Mouse (Mus musculus) olfactory bulb, adult 2 months (tissue): ENCODE measurements around the gene Nucks1. TPM values are rescaled to one million over a fixed set of nuclear protein-coding genes. Genes with fewer than 3 reads are reported as not detected.

Experiments used
- H3K27ac ChIP-seq: fragments of 200-500 bp; 2 replicates; pipeline ENCODE4 v1.5.1; 2012; ENCODE audit warnings: low read depth, low read length; ENCODE audit not compliant: insufficient read depth
- H3K4me1 ChIP-seq: fragments of 200-500 bp; 2 replicates; pipeline ENCODE4 v1.6.1; 2012; ENCODE audit warnings: low read length; ENCODE audit not compliant: control insufficient read depth, insufficient read depth
- H3K4me3 ChIP-seq: fragments of 200-500 bp; 2 replicates; pipeline ENCODE4 v1.5.1; 2012; ENCODE audit warnings: mild to moderate bottlenecking, low read depth, low read length, moderate library complexity; ENCODE audit not compliant: insufficient read depth
- CTCF ChIP-seq: fragments of 200-500 bp; IDR thresholded peaks from 2 replicates; pipeline ENCODE4 v1.5.1; 2012; ENCODE audit warnings: low read depth, mild to moderate bottlenecking, low read length, moderate library complexity; ENCODE audit not compliant: insufficient read depth
- POLR2A ChIP-seq: fragments of 200-500 bp; IDR thresholded peaks from 2 replicates; pipeline ENCODE4 v1.6.1; 2012; ENCODE audit warnings: mild to moderate bottlenecking, low read depth, low read length, moderate library complexity; ENCODE audit not compliant: insufficient read depth
- WGBS: fragments of 180-500 bp; shearing (Covaris S2); methylation state at CpG from one replicate; pipeline ENCODE4 v1.1.7; 2018; 5-methylcytosine and 5-hydroxymethylcytosine counted together
- polyA plus RNA-seq: library from polyadenylated mRNA; stranded (reverse); fragments of >200 nt; gene quantifications from 2 replicates; pipeline ENCODE4 v1.2.4, GENCODE M21; 2012; ENCODE audit warnings: low replicate concordance; ENCODE audit not compliant: missing spikeins, insufficient read depth, insufficient read length

The Nucks1 gene
- polyA plus RNA-seq, 1 experiment: 215 TPM

DNA sequence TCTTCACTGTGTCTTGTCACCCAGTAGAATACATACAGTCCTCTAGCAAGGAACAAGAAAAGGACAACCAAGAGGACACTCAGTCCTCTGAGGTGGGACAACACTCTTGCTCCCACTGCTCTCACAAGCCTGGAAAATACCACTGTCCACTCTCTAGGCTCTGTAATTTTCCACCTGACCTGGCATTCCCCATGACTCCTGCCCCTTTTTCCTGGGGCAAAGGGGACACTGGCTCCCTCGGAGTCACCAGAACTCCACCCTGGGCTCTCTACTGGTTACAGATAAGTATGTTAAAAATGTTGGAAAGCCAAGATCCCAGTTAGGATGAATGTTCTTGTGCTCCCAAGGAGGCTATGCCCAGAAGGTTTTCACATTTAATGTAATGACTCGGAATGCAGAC, 50.7 kb downstream of the Nucks1 start:
- Histone ChIP-seq H3K4me1 (peaks cover 13% of the 10 kb centered on the region), H3K4me3 (no peak overlapping the region), H3K27ac (no peak overlapping the region)
- 70% methylated on average over 2 of the region's 2 CpGs for WGBS
- no peak for TF ChIP-seq POLR2A
- TF ChIP-seq CTCF: no peak

DNA sequence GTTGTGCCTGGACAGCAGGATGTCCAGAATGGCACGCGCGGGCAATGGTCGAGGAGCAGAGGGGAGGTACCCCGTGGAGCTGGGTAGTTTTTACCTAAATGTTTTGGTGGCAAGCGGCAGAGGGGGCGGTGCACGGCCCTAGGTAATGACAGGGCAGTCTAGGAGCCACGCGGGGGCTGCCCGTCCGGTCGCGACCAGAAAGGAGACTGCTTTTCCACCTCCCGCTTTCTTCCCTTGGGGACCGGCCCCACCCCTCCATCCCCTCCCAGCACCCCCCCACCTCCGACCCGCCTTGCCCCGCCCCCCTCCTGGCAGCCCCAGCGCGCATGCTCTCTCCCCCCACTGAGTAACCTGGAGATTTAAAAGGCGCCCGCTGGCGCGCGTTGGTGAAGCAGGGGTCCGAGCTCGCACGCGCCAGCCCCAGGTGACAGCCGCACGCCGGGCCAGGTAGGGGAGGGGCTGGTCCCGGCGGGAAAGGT, 52.3 kb downstream of the Nucks1 start, which contains the start of gene Slc45a3:
Gene Slc45a3, plus strand, starts transcription at position 362 of the 479 bp plus-strand sequence.
- Histone ChIP-seq H3K4me1 (peaks cover 13% of the 10 kb centered on the region), H3K27ac (no peak within 1 kb of the TSS), H3K4me3 (peak within 1 kb of the TSS; percentile 60)
- TF ChIP-seq POLR2A: no peak
- no peak for TF ChIP-seq CTCF
- WGBS: under 1% methylated on average over 33 of the region's 35 CpGs

DNA sequence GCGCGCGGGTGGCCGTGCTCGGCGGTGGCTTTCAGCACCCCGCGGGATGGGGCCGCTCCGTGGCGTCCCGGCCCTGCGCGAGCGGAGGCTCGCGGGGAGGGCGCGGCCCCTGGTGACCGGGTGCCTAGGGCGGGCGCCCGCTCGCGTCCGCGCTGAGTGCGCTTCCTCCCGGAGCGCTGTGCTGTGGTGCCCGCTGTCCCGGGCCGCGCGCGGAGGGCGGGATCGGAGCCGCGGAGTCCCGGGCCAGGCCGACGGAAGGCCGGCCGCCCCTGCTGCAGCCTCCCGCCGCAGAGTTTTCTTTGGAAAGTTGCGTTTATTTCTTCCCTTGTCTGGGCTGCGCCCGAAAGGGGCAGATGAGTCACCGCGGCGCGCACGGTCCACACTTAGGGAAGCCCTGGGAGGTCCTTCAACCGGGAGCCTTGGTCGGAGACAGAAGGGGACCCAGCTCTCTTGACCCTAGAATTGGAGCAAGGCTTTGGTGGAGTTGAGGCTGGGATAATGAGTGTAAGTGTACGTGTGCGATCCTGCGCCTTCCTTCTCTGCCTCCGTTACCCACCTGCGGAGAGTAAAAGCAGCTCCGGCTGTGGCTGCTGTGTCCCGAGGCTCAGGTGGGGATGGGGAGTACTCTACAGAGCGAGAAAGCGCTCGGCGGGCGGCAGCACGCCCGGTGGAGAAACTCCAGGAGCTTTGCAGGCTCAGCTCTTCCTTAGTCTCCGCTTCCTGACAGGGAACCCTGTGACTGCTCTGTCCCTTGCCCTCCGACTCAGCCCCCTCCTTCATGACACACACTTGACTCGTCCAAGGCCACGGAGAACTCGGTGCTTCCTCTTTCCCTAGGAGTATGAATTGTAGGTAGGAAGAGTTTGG, 53.0 kb downstream of the Nucks1 start:
- Histone ChIP-seq H3K27ac (no peak overlapping the region), H3K4me3 (peak overlapping the region; percentile 60), H3K4me1 (peaks cover 13% of the 10 kb centered on the region)
- WGBS: 2% methylated on average over 76 of the region's 76 CpGs
- TF ChIP-seq POLR2A (no peak), CTCF (0 out of 2 replicates have a peak, but pooled peaks have one; percentile 12)

DNA sequence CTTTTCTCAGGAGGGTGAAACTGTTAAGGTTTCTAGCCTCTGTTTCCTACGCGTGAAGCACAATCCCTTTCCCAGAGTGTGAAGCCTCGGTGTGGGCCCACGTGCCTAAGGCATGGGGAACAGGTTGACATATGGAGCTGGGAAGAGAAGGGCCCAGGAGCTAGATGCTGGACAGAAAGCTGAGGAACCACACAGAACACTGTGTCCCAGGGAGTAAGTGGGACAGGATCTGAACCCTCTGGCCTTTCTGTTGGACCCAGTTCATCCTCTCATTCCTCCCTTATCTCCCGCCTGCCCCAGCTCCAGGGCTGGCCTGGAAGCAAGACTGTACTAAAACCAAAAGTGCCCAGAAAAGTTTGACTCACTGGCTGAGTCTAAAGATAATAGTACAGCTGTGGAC, 53.8 kb downstream of the Nucks1 start:
- 69% methylated on average over 5 of the region's 5 CpGs for WGBS
- TF ChIP-seq CTCF: no peak
- Histone ChIP-seq H3K4me3 (no peak overlapping the region), H3K4me1 (peaks cover 13% of the 10 kb centered on the region), H3K27ac (no peak overlapping the region)

DNA sequence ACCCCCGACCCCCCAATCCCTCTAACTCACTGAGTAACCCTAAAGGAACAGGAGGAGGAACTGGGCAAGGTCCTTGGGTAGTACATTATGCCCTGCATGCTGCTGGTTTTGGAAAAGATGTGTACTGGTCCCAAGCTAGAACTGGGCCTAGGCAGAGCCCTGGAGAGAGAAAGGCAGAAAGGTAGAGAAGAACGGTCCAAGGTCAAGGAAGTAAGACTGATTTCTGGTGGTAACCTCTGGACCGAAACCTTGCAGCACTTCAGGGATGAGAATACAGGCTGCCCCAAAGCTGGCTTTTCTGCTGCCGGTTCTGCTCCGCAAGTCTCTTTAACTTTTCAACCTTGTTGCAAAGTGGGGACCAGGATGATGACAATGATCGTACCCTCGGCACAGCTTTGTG, 54.2 kb downstream of the Nucks1 start:
- Histone ChIP-seq H3K27ac (no peak overlapping the region), H3K4me1 (peaks cover 13% of the 10 kb centered on the region), H3K4me3 (no peak overlapping the region)
- 93% methylated on average over 7 of the region's 7 CpGs for WGBS
- TF ChIP-seq CTCF: no peak
- TF ChIP-seq POLR2A: no peak

DNA sequence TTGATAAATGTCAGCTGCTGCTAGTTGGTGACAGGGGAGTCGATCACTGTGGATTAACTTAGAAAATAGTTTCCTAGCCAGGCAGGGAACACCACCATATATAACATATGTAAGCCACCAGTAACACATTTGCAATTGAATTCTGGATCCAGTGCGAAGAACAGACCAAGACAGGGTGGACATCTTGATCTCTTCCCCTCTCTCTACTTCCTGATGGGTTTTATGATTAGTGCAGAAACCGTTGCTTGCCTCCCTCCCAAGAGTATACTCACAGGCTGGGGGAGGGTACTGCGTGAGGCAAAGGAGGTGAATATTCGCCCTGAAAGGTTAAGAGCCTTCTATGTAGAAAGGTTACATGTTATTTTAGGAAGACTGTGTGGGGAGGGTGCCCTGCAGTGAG, 55.5 kb downstream of the Nucks1 start:
- no peak overlapping the region for H3K4me3 ChIP-seq
- no peak overlapping the region for H3K27ac ChIP-seq
- no peak for TF ChIP-seq POLR2A
- no peak for TF ChIP-seq CTCF
- H3K4me1 ChIP-seq: peaks cover 13% of the 10 kb centered on the region
- WGBS: 84% methylated on average over 5 of the region's 5 CpGs

DNA sequence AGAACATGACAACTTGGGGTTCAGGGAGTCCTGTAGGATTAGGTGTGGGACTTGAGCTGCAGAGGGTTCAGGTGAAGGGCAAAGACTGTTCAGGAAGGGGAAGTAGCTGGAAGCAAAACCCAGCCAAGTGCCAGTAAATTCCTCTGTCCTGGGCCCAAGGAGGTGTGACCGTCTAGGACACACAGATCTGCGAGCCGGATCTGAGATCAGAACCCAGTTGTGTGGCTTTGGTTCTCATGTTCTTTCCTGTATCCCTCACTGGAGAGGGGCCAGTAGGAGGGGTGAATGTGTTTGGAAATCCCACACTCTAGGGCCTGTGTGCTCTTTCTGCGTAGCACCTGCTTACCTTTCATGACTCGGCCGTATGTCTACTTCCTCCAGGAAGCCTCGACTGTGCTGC, 57.0 kb downstream of the Nucks1 start:
- WGBS: 88% methylated on average over 7 of the region's 7 CpGs
- no peak overlapping the region for H3K27ac ChIP-seq
- no peak for TF ChIP-seq CTCF
- no peak for TF ChIP-seq POLR2A
- no peak overlapping the region for H3K4me3 ChIP-seq
- peaks cover 13% of the 10 kb centered on the region for H3K4me1 ChIP-seq

DNA sequence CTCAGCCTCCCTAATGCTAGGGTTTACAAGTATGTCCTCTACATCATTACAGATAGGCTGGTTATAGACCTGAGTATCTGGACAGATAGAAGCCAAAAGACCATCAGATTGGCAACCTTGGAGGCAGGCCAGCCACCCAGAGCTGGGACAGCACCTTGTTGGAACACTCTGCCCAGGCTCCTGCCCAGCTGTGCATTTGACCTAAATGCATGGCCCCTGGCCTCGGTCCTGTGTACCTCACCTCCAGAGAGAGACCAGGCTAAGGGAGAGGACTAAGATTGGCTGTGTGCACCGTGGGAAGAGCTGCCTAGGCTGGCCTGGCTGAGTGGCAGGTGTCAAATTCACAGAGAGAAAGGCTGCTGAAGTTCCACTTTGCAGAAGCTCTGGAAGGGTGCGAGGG, 58.2 kb downstream of the Nucks1 start:
- Histone ChIP-seq H3K27ac (no peak overlapping the region), H3K4me3 (no peak overlapping the region), H3K4me1 (peaks cover 2% of the 10 kb centered on the region)
- 54% methylated on average over 3 of the region's 3 CpGs for WGBS
- TF ChIP-seq POLR2A (no peak), CTCF (no peak)

DNA sequence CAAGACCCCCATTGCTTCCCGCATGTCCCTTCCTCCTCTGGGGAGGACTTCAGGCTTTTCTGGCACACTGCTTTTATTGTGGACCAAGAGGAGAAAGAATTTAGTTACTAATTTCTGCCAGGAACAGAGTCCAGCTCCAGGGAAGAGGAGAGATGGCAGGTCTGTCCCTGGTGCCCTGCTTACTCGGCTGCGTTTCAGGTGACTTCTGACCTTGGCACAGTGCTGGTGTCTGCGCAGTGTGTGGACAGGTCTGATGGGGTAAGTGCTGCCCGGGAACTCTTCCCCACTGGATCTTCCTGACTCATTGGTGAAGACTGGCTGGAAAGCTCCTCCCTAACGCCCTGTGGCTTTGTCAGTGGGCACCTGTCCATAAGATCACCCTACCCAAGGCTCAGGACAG, 58.6 kb downstream of the Nucks1 start:
- Histone ChIP-seq H3K4me1 (no peaks in the 10 kb centered on the region), H3K27ac (no peak overlapping the region), H3K4me3 (no peak overlapping the region)
- WGBS: 82% methylated on average over 6 of the region's 6 CpGs
- TF ChIP-seq CTCF (no peak), POLR2A (no peak)
